Mouse (Mus musculus) stomach, postnatal 0 days (tissue): ENCODE data around the gene Sidt2.

ENCODE experiments used
- CTCF ChIP-seq: IDR thresholded peaks from 2 replicates; pipeline ENCODE4 v1.5.1; 2016; ENCODE audit warnings: antibody characterized with exemption, low read depth, mild to moderate bottlenecking, moderate library complexity
- EP300 ChIP-seq: optimal IDR thresholded peaks from 2 replicates; pipeline ENCODE3; 2016; ENCODE audit warnings: antibody characterized with exemption

DNA sequence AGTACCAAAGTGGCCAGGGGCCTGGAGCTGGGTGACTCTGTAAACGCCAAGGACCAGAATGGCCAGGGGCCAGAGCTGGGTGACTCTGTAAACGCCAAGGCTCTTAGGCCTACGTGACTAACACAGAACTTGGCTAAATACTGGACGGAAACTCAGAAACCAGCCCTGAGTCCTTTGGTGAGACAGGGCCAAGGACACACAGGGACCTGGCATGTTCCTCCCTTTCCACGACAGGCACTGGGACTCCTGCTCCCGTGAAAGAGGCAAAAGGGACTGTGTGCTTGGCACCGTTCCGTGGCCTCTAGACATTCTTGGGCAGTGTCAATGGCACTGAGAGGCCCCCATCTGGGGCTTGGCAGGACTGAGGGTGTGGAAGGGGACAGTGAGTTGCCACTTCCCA, 17.0 kb downstream of the Sidt2 start:
- no peak for TF ChIP-seq CTCF
- TF ChIP-seq EP300, result no peak
